Mouse (Mus musculus) adrenal gland, postnatal 14 days (tissue): ENCODE measurements around the gene Pde6d. TPM values are rescaled to one million over a fixed set of nuclear protein-coding genes. Genes with fewer than 3 reads are reported as not detected.
A peak's percentile ranks its signal among the peaks of the same experiment; 100 is the strongest.

ENCODE experiments used
- DNase-seq: peaks from one replicate; pipeline ENCODE4 v3.0.0; 2021; ENCODE audit warnings: mixed read lengths
- total RNA-seq: library from RNA; stranded (reverse); gene quantifications from 2 replicates; pipeline ENCODE4 v1.2.3, GENCODE M21; 2021

Pde6d gene
- total RNA-seq, 1 experiment from 2014 or later, result 28.8 TPM

GRCm38 (mm10) chr1:86503165-86503747 is 79.2 kb downstream of the Pde6d start:
- DNase-seq, result no peak

GRCm38 (mm10) chr1:86502221-86503048 is 80.0 kb downstream of the Pde6d start:
- DNase-seq, result no peak

- DNase-seq, result peak; percentile 95
Measured at GRCm38 (mm10) chr1:86501559-86501958, 80.9 kb downstream of the Pde6d start.

GRCm38 (mm10) chr1:86501114-86501532 is 81.3 kb downstream of the Pde6d start:
- DNase-seq, result peak; percentile 72

GRCm38 (mm10) chr1:86500681-86501080 is 81.7 kb downstream of the Pde6d start:
- DNase-seq, result no peak

GRCm38 (mm10) chr1:86499903-86500302 is 82.5 kb downstream of the Pde6d start:
- DNase-seq, result peak; percentile 83

GRCm38 (mm10) chr1:86498611-86499010 is 83.8 kb downstream of the Pde6d start:
- no peak for DNase-seq

GRCm38 (mm10) chr1:86497986-86498385 is 84.4 kb downstream of the Pde6d start:
- DNase-seq, result no peak

GRCm38 (mm10) chr1:86497361-86497760 is 85.1 kb downstream of the Pde6d start:
- peak; percentile 47 for DNase-seq

- DNase-seq, result no peak
Measured at GRCm38 (mm10) chr1:86496340-86496739, 86.1 kb downstream of the Pde6d start.

GRCm38 (mm10) chr1:86493783-86494182 is 88.6 kb downstream of the Pde6d start:
- DNase-seq, result no peak

Other genes with a start within 250 kb of the Pde6d start
- gene Ncl, start 223.2 kb downstream of the Pde6d start, total RNA-seq, result 330 and 396 TPM in 2 replicates
- not detected in 2 replicates for gene Nmur1, start 156.4 kb downstream of the Pde6d start, total RNA-seq
- not detected in 2 replicates for gene Tex44, start 156.3 kb downstream of the Pde6d start, total RNA-seq
- 806 and 848 TPM in 2 replicates for gene Ptma, start 55.9 kb downstream of the Pde6d start, total RNA-seq
- 13.7 and 13.8 TPM in 2 replicates for gene Cops7b, start 275 bp upstream of the Pde6d start, total RNA-seq
- gene Nppc, start 87.9 kb upstream of the Pde6d start, total RNA-seq, result 0.56 TPM in 1 of 2 replicates, not detected in the other
- 15.7 and 16.7 TPM in 2 replicates for gene Dis3l2, start 121.2 kb upstream of the Pde6d start, total RNA-seq